Mouse (Mus musculus) CH12.LX (cell line): Measurements from ENCODE around the gene Stam. TPM values are rescaled to one million over a fixed set of nuclear protein-coding genes. Genes with fewer than 3 reads are reported as not detected.

Source experiments
- DNase-seq: peaks from one replicate; pipeline ENCODE4 v3.0.0-alpha.2; 2013; ENCODE audit errors: extremely low read depth
- H3K27ac ChIP-seq: 2 replicates; pipeline ENCODE4 v1.5.1; 2012; ENCODE audit warnings: low read depth, mild to moderate bottlenecking, control low read depth, moderate library complexity; ENCODE audit not compliant: insufficient read depth
- H3K27me3 ChIP-seq: replicated peaks from 2 replicates; pipeline ENCODE3; 2012; ENCODE audit warnings: inconsistent platforms
- H3K36me3 ChIP-seq, 2 experiments: replicated peaks in 1 of 2; 2 replicates each; pipeline versions ENCODE3 to v1.6.1; 2012; ENCODE audit warnings: inconsistent platforms in 1 of 2, low read length in 1 of 2, mild to moderate bottlenecking in 1 of 2, mixed read lengths in 1 of 2, moderate library complexity in 1 of 2; ENCODE audit not compliant: control insufficient read depth in 1 of 2, insufficient read depth in 1 of 2
- H3K4me1 ChIP-seq, 2 experiments: 2 replicates each; pipeline ENCODE4 v1.6.1; 2012; ENCODE audit warnings: inconsistent platforms in 1 of 2, moderate library complexity in 1 of 2; ENCODE audit not compliant: insufficient read depth in 2 of 2, control insufficient read depth in 1 of 2
- H3K4me2 ChIP-seq: 2 replicates; pipeline ENCODE4 v1.6.1; 2012; ENCODE audit warnings: low read depth, mild to moderate bottlenecking, control low read depth; ENCODE audit not compliant: poor library complexity, insufficient read depth, severe bottlenecking
- H3K4me3 ChIP-seq, 3 experiments: fragments of 150-350 bp in 1 of 3; sonication (generic) in 1 of 3; replicated peaks in 1 of 3; 2 replicates each; pipeline versions ENCODE3 to v1.5.1; 2011 to 2012; ENCODE audit warnings: low read depth in 2 of 3, low read length in 2 of 3, mild to moderate bottlenecking in 2 of 3, moderate library complexity in 2 of 3, control low read depth in 1 of 3, improper control_type of control experiment in 1 of 3, inconsistent platforms in 1 of 3, mixed read lengths in 1 of 3; ENCODE audit not compliant: poor library complexity in 1 of 3
- H3K79me2 ChIP-seq: replicated peaks from 2 replicates; pipeline ENCODE4 v1.6.1; 2012; ENCODE audit warnings: mild to moderate bottlenecking, moderate library complexity; ENCODE audit not compliant: control insufficient read depth, poor library complexity, insufficient read depth, severe bottlenecking; ENCODE audit errors: extremely low read depth
- H3K9ac ChIP-seq: 2 replicates; pipeline ENCODE4 v1.6.1; 2012; ENCODE audit warnings: low read depth, mild to moderate bottlenecking, control low read depth, moderate library complexity; ENCODE audit not compliant: insufficient read depth
- H3K9me3 ChIP-seq: replicated peaks from 2 replicates; pipeline ENCODE3; 2012; ENCODE audit warnings: low read length, inconsistent platforms, mixed read lengths
- BHLHE40 ChIP-seq: IDR thresholded peaks from 2 replicates; pipeline ENCODE4 v1.6.1; 2011; ENCODE audit warnings: mild to moderate bottlenecking, low read depth, low read length, improper control_type of control experiment
- CTCF ChIP-seq, 2 experiments: IDR thresholded peaks in 1 of 2; conservative IDR thresholded peaks in 1 of 2; 2 replicates each; pipeline ENCODE4 v1.5.1; 2011 to 2012; ENCODE audit warnings: low read depth in 2 of 2, low read length in 2 of 2, improper control_type of control experiment in 1 of 2, inconsistent platforms in 1 of 2, mild to moderate bottlenecking in 1 of 2, moderate library complexity in 1 of 2
- E2F4 ChIP-seq: IDR thresholded peaks from 2 replicates; pipeline ENCODE4 v1.6.1; 2011; ENCODE audit warnings: low read depth, low read length, improper control_type of control experiment; ENCODE audit not compliant: insufficient replicate concordance
- ELF1 ChIP-seq: IDR thresholded peaks from 2 replicates; pipeline ENCODE4 v1.6.1; 2014; ENCODE audit warnings: low read depth, mild to moderate bottlenecking, inconsistent platforms, low read length, improper control_type of control experiment
- EP300 ChIP-seq: IDR thresholded peaks from 2 replicates; pipeline ENCODE4 v1.6.1; 2011; ENCODE audit warnings: low read length, improper control_type of control experiment
- JUN ChIP-seq: IDR thresholded peaks from 2 replicates; pipeline ENCODE4 v1.6.1; 2011; ENCODE audit warnings: low read depth, mild to moderate bottlenecking, low read length, improper control_type of control experiment, moderate library complexity; ENCODE audit not compliant: insufficient read depth
- KAT2A ChIP-seq: IDR thresholded peaks from 2 replicates; pipeline ENCODE4 v1.6.1; 2012; ENCODE audit warnings: low read length, improper control_type of control experiment, inconsistent platforms; ENCODE audit not compliant: insufficient replicate concordance
- MAFK ChIP-seq: IDR thresholded peaks from 2 replicates; pipeline ENCODE4 v1.6.1; 2011; ENCODE audit warnings: low read length, improper control_type of control experiment; ENCODE audit not compliant: insufficient replicate concordance
- MAX ChIP-seq: IDR thresholded peaks from 2 replicates; pipeline ENCODE4 v1.6.1; 2011; ENCODE audit warnings: low read length, improper control_type of control experiment
- MAZ ChIP-seq: IDR thresholded peaks from 2 replicates; pipeline ENCODE4 v1.6.1; 2012; ENCODE audit warnings: low read depth, mild to moderate bottlenecking, inconsistent platforms, low read length, improper control_type of control experiment, moderate library complexity
- MXI1 ChIP-seq: IDR thresholded peaks from 2 replicates; pipeline ENCODE4 v1.6.1; 2011; ENCODE audit warnings: mild to moderate bottlenecking, low read depth, low read length, improper control_type of control experiment
- MYC ChIP-seq: IDR thresholded peaks from 2 replicates; pipeline ENCODE4 v1.6.1; 2011; ENCODE audit warnings: low read depth, mild to moderate bottlenecking, improper control_type of control experiment, low read length
- NRF1 ChIP-seq: IDR thresholded peaks from 2 replicates; pipeline ENCODE4 v1.6.1; 2014; ENCODE audit warnings: low read depth, mild to moderate bottlenecking, inconsistent platforms, low read length, improper control_type of control experiment, moderate library complexity
- PAX5 ChIP-seq: IDR thresholded peaks from 2 replicates; pipeline ENCODE4 v1.6.1; 2012; ENCODE audit warnings: low read length, inconsistent platforms, mixed read lengths
- POLR2A ChIP-seq: IDR thresholded peaks from 2 replicates; pipeline ENCODE4 v1.6.1; 2011; ENCODE audit warnings: low read depth, mild to moderate bottlenecking, improper control_type of control experiment, low read length
- POLR2AphosphoS2 ChIP-seq: IDR thresholded peaks from 2 replicates; pipeline ENCODE4 v1.6.1; 2011; ENCODE audit warnings: low read depth, low read length, improper control_type of control experiment
- SIN3A ChIP-seq: IDR thresholded peaks from 2 replicates; pipeline ENCODE4 v1.6.1; 2012; ENCODE audit warnings: low read length, improper control_type of control experiment, inconsistent platforms
- TBP ChIP-seq: conservative IDR thresholded peaks from 2 replicates; pipeline ENCODE4 v1.6.1; 2011; ENCODE audit warnings: low read depth, low read length, improper control_type of control experiment
- USF2 ChIP-seq: conservative IDR thresholded peaks from 2 replicates; pipeline ENCODE4 v1.6.1; 2011; ENCODE audit warnings: low read depth, low read length, improper control_type of control experiment
- ZKSCAN1 ChIP-seq: IDR thresholded peaks from 2 replicates; pipeline ENCODE4 v1.6.1; 2012; ENCODE audit warnings: low read depth, inconsistent platforms, low read length, improper control_type of control experiment, borderline replicate concordance
- ZMIZ1 ChIP-seq: IDR thresholded peaks from 2 replicates; pipeline ENCODE4 v1.6.1; 2012; ENCODE audit warnings: low read depth, mild to moderate bottlenecking, inconsistent platforms, low read length, improper control_type of control experiment
- dilution Hi-C: fragments of 300-500 bp; cut with MboI; formaldehyde crosslinking; loops from 2 replicates; pipeline ENCODE4 v1.14.3; 2020; ENCODE audit warnings: low sequenced_read_pairs; ENCODE audit not compliant: extremely low pct_unique_long_range_greater_than_20kb, extremely low pct_ligation_motif_present
- in situ Hi-C: fragments of 300-500 bp; cut with MboI; formaldehyde crosslinking; loops from 3 replicates; pipeline ENCODE4 v1.14.3; 2019; ENCODE audit warnings: low sequenced_read_pairs, low pct_ligation_motif_present, low pct_unique_long_range_greater_than_20kb, mixed read lengths
- polyA plus RNA-seq: library from polyadenylated mRNA; unstranded; fragments of >175 nt; gene quantifications from 2 replicates; pipeline ENCODE4 v1.2.1, GENCODE M21; 2012; ENCODE audit warnings: low read depth; ENCODE audit not compliant: insufficient read length
- total RNA-seq, 2 experiments: library from RNA; depleted of rRNA; stranded (reverse); fragments of 300-350 nt in 1 of 2; fragments of >200 nt in 1 of 2; gene quantifications; 2 replicates each; pipeline ENCODE4 v1.2.3; 2012 to 2014

The Stam gene
- total and polyA plus RNA-seq, 3 experiments, result 13.5 to 21.4 (median 15.1) TPM

- Histone ChIP-seq H3K4me2 (no peak overlapping the region), H3K4me1 (no peaks in the 10 kb centered on the region), H3K9me3 (no peaks in the 10 kb centered on the region), H3K9ac (no peak overlapping the region), H3K4me3 (no peak overlapping the region), H3K27ac (no peak overlapping the region), H3K79me2 (0 out of 2 replicates have a peak, but pooled peaks cover 4% of the 10 kb centered on the region), H3K36me3 (peaks cover 0 to 23% of the 10 kb centered on the region in 2 experiments), H3K27me3 (no peaks in the 10 kb centered on the region)
- no peak for DNase-seq
- dilution Hi-C loops, result no loop called here
- no peak for TF ChIP-seq MAFK
- TF ChIP-seq NRF1, result no peak
- TF ChIP-seq POLR2A, result no peak
- TF ChIP-seq TBP, result no peak
- TF ChIP-seq POLR2AphosphoS2, result no peak
- in situ Hi-C loops, result no loop called here
Observed at GRCm38 (mm10) chr2:14103924-14104323, 30.0 kb downstream of the Stam start.

DNA sequence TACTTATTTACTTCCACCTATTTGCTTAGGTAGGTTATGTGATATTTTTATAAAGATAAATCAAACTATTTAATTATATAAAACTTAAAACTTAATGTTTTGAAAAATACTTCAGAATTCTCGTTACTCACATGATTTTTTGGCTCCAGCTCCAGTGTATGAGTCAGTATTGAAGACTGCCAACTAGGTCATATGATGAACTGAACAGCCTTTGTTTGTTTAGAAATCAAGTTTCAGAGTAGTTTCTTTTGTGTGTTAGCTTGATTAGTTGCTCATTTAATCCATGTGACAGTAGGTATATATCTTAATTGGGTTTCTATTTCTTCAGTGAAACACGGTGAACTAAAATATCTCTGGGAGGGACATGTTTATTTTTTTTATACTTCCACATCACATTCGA, 33.8 kb downstream of the Stam start:
- H3K36me3 ChIP-seq, result peaks cover 0 to 20% of the 10 kb centered on the region in 2 experiments
- H3K27me3 ChIP-seq, result no peaks in the 10 kb centered on the region
- no peak overlapping the region for H3K9ac ChIP-seq
- peaks cover 4% of the 10 kb centered on the region; the same call in 1 of the 2 replicates for H3K79me2 ChIP-seq
- dilution Hi-C loops (no loop called here), in situ Hi-C loops (no loop called here)
- H3K27ac ChIP-seq, result no peak overlapping the region
- DNase-seq, result no peak
- no peaks in the 10 kb centered on the region for H3K4me1 ChIP-seq
- H3K4me2 ChIP-seq, result no peak overlapping the region
- H3K4me3 ChIP-seq, result no peak overlapping the region
- no peaks in the 10 kb centered on the region for H3K9me3 ChIP-seq
- TF ChIP-seq BHLHE40 (no peak), SIN3A (no peak), KAT2A (no peak), ZKSCAN1 (no peak), MAX (no peak), USF2 (no peak), ELF1 (no peak), MAFK (no peak), NRF1 (no peak), EP300 (no peak), MAZ (no peak), ZMIZ1 (no peak), E2F4 (no peak), CTCF (conservative IDR thresholded peaks at IDR 0.05 in 1 of 2, IDR thresholded peaks at IDR 0.05 in 1 of 2; ENCODE audit: low read depth in 2 of 2, low read length in 2 of 2) (no peak), MYC (no peak), JUN (no peak), TBP (no peak), PAX5 (no peak), MXI1 (no peak)
